Comparison of ENCODE assay signal across 18 mouse cellular contexts in the genomic region with DNA sequence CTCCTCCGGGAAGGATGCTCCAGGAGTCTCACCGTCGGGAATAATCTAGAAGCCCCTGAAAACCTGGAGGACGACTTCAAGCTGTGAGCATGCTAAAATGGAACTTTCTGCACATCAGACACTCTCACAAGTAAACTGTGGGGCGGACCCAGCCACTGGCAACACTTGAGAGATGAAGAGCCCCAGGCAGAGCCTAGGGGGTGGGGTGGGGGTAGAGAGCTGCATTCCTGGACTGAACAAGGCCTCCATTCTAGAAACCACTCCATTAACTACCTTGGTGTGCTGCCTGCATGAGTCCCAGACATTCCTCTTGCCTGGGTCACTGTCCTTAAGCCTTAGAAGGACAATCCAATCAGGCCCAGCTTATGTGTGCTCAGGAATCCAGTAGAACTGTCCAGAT. TPM values are rescaled to one million over a fixed set of nuclear protein-coding genes. Genes with fewer than 3 reads are reported as not detected.
DNase-seq lines count a peak whose midpoint lies in the region; ATAC-seq lines count a peak whose summit lies in the region.
"Had no signal": no experiment of that assay in that cellular context is flagged by ENCODE, and none has a peak within 500 bp of the region (broad histone marks: within the 10 kb centered on the region; RNA-seq: fewer than 3 reads in every experiment).

No protein-coding gene starts in this region.

- no peaks in the 10 kb centered on the region for H3K36me3 ChIP-seq in forebrain, embryonic 10.5 days (replicated peaks)
- no peaks in the 10 kb centered on the region for H3K36me3 ChIP-seq in forebrain, embryonic 11.5 days (ENCODE audit: control insufficient read depth, insufficient read depth, low read length)
- no peaks in the 10 kb centered on the region for H3K36me3 ChIP-seq in limb, embryonic 11.5 days (ENCODE audit: control insufficient read depth, insufficient read depth, low read length)
- no peaks in the 10 kb centered on the region for H3K36me3 ChIP-seq in limb, embryonic 10.5 days
- H3K36me3 ChIP-seq: liver, embryonic 15.5 days had no signal

- peaks cover 32% of the 10 kb centered on the region for H3K27me3 ChIP-seq in forebrain, embryonic 10.5 days (ENCODE audit: poor library complexity, severe bottlenecking)
- H3K27me3 ChIP-seq in forebrain, embryonic 11.5 days (ENCODE audit: control insufficient read depth, insufficient read depth, low read length), result no peaks in the 10 kb centered on the region
- no peaks in the 10 kb centered on the region for H3K27me3 ChIP-seq in limb, embryonic 11.5 days (ENCODE audit: control insufficient read depth, insufficient read depth, low read length)
- peaks cover 27% of the 10 kb centered on the region for H3K27me3 ChIP-seq in limb, embryonic 10.5 days (ENCODE audit: low read depth, poor library complexity, severe bottlenecking)

- peaks cover 36% of the 10 kb centered on the region for H3K4me1 ChIP-seq in forebrain, embryonic 10.5 days
- peaks cover 4% of the 10 kb centered on the region; the same call in 1 of the 2 replicates for H3K4me1 ChIP-seq in forebrain, embryonic 11.5 days (replicated peaks; ENCODE audit: control insufficient read depth, insufficient read depth, low read length)
- H3K4me1 ChIP-seq in limb, embryonic 11.5 days (ENCODE audit: control insufficient read depth, insufficient read depth, low read length), result peaks cover 5% of the 10 kb centered on the region; the same call in 1 of the 2 replicates
- H3K4me1 ChIP-seq in limb, embryonic 10.5 days, result peaks cover 20% of the 10 kb centered on the region

- no peaks in the 10 kb centered on the region for H3K9me3 ChIP-seq in forebrain, embryonic 10.5 days
- no peaks in the 10 kb centered on the region for H3K9me3 ChIP-seq in forebrain, embryonic 11.5 days (ENCODE audit: control insufficient read depth, low read length)
- H3K9me3 ChIP-seq in limb, embryonic 11.5 days (ENCODE audit: control insufficient read depth, low read length), result no peaks in the 10 kb centered on the region
- H3K9me3 ChIP-seq in limb, embryonic 10.5 days (replicated peaks), result no peaks in the 10 kb centered on the region
- H3K9me3 ChIP-seq: liver, embryonic 15.5 days had no signal

- H3K4me2 ChIP-seq in forebrain, embryonic 11.5 days (ENCODE audit: low read depth, low read length, severe bottlenecking), result no peak overlapping the region
- H3K4me2 ChIP-seq in limb, embryonic 11.5 days (ENCODE audit: low read depth, severe bottlenecking), result no peak overlapping the region
- H3K4me2 ChIP-seq: liver, embryonic 15.5 days had no signal

- H3K4me3 ChIP-seq in forebrain, embryonic 10.5 days, result no peak overlapping the region
- H3K4me3 ChIP-seq in forebrain, embryonic 11.5 days (ENCODE audit: low read depth, low read length), result no peak overlapping the region
- H3K4me3 ChIP-seq in limb, embryonic 11.5 days (ENCODE audit: low read depth, low read length), result no peak overlapping the region
- H3K4me3 ChIP-seq in limb, embryonic 10.5 days, result no peak overlapping the region
- H3K4me3 ChIP-seq: liver, embryonic 15.5 days had no signal

- DNase-seq in forebrain, embryonic 10.5 days (ENCODE audit: extremely low spot score, low spot score), result no peak
- no peak for DNase-seq in forebrain, embryonic 11.5 days (ENCODE audit: low spot score)
- no peak for DNase-seq in limb, embryonic 11.5 days (ENCODE audit: low spot score)
- DNase-seq in limb, embryonic 10.5 days (ENCODE audit: low spot score), result no peak
- peak; percentile 34 for DNase-seq in 3T3-L1 (ENCODE audit: low read depth, low spot score)
- peak; percentile 25 for DNase-seq in forelimb bud, embryonic 11.5 days (ENCODE audit: low read depth, low spot score)
- no peak for DNase-seq in spleen, postnatal 10 days (ENCODE audit: low spot score in 2 of 2)
- DNase-seq in left cerebral cortex, postnatal 36 days (ENCODE audit: low spot score in 2 of 2), result no peak
- DNase-seq: adrenal gland, postnatal 25 days; cerebellum, postnatal 10 days; heart, postnatal 14 days had no signal

- H3K9ac ChIP-seq in forebrain, embryonic 11.5 days (ENCODE audit: low read length), result no peak overlapping the region
- 0 out of 2 replicates have a peak overlapping the region, but pooled peaks have one; percentile 17 for H3K9ac ChIP-seq in limb, embryonic 11.5 days (ENCODE audit: low read length)
- H3K9ac ChIP-seq: liver, embryonic 15.5 days had no signal

- intact Hi-C loops in left cerebral cortex, postnatal 36 days (cut with DNase I), result no loop called here

- no peak for ATAC-seq in forebrain, embryonic 11.5 days (replicated peaks; ENCODE audit: low FRiP score)
- ATAC-seq in limb, embryonic 11.5 days (ENCODE audit: insufficient number of reproducible peaks, low FRiP score, low TSS enrichment, low read depth), result no peak

- H3K27ac ChIP-seq in forebrain, embryonic 10.5 days, result peak overlapping the region; percentile 51; the same call in 1 of the 2 replicates
- H3K27ac ChIP-seq in forebrain, embryonic 11.5 days (ENCODE audit: low read depth, low read length), result no peak overlapping the region
- no peak overlapping the region for H3K27ac ChIP-seq in limb, embryonic 11.5 days (replicated peaks; ENCODE audit: low read depth, low read length)
- no peak overlapping the region for H3K27ac ChIP-seq in limb, embryonic 10.5 days
- H3K27ac ChIP-seq: liver, embryonic 15.5 days had no signal

- WGBS in forebrain, embryonic 10.5 days, result 38% methylated on average over 5 of the region's 5 CpGs
- WGBS in forebrain, embryonic 11.5 days, result 30% methylated on average over 5 of the region's 5 CpGs
- 63% methylated on average over 5 of the region's 5 CpGs for WGBS in limb, embryonic 11.5 days
- 74% methylated on average over 5 of the region's 5 CpGs for WGBS in limb, embryonic 10.5 days

RNA-seq across cellular contexts. Expression of gene D630003M21Rik, which starts 2.0 kb away (rescaled TPM):
- polyA plus RNA-seq in forebrain, embryonic 10.5 days (2016; fragmentation: Nextera tagmentation; extraction: Ambion mirVana), result 2.3 and 3.1 TPM in 2 replicates
- polyA plus RNA-seq in forebrain, embryonic 11.5 days (2014; fragmentation: Nextera tagmentation; extraction: Ambion mirVana), result 2.7 and 2.9 TPM in 2 replicates
- polyA plus RNA-seq in limb, embryonic 11.5 days (2014; fragmentation: Nextera tagmentation; extraction: Ambion mirVana), result 2.3 and 3.2 TPM in 2 replicates
- 1.2 and 3.3 TPM in 2 replicates for polyA plus RNA-seq in limb, embryonic 10.5 days (2016; fragmentation: Nextera tagmentation; extraction: Ambion mirVana)
- 1 to 10 TPM; 3.5 TPM for total RNA-seq in left cerebral cortex, postnatal 36 days (2021)

RNA-seq across cellular contexts. Expression of gene Bpi, which starts 26.8 kb away (rescaled TPM):
- not detected in 2 replicates for polyA plus RNA-seq in forebrain, embryonic 10.5 days (2016; fragmentation: Nextera tagmentation; extraction: Ambion mirVana)
- polyA plus RNA-seq in forebrain, embryonic 11.5 days (2014; fragmentation: Nextera tagmentation; extraction: Ambion mirVana), result not detected in 2 replicates
- not detected in 2 replicates for polyA plus RNA-seq in limb, embryonic 11.5 days (2014; fragmentation: Nextera tagmentation; extraction: Ambion mirVana)
- polyA plus RNA-seq in limb, embryonic 10.5 days (2016; fragmentation: Nextera tagmentation; extraction: Ambion mirVana), result not detected in 2 replicates
- not detected for total RNA-seq in left cerebral cortex, postnatal 36 days (2021)
- total RNA-seq: adrenal gland, postnatal 25 days; gastrocnemius, adult 18-20 months; heart, adult 8-10 months; heart, postnatal 14 days; layer of hippocampus, adult 18-20 months had no signal
- polyA plus RNA-seq: intestine, embryonic 14.5 days; liver, embryonic 15.5 days; neural tube, embryonic 11.5 days; small intestine, adult 2 months had no signal

Comparison
In these comparisons a context has a peak if more than half of its experiments do, and no peak if none do; other contexts are left out.
1. DNase-seq: peak in 3T3-L1 (single experiment) and forelimb bud, embryonic 11.5 days (single experiment); none in forebrain, embryonic 10.5 days (single experiment), forebrain, embryonic 11.5 days (single experiment), limb, embryonic 11.5 days (single experiment), limb, embryonic 10.5 days (single experiment), spleen, postnatal 10 days (0 of 2) and left cerebral cortex, postnatal 36 days (0 of 2).